Mouse (Mus musculus): Measurements from ENCODE around the gene Tas1r3.

- TF ChIP-seq POLR2A (IDR thresholded peaks at IDR 0.05; ENCODE audit: insufficient read depth, low read depth, low read length) (no peak), CTCF (IDR thresholded peaks at IDR 0.05) (no peak)
These were observed 38.0 kb upstream of the Tas1r3 start for GRCm38 (mm10) chr4:155901205-155901604.
